Mouse (Mus musculus) limb, embryonic 11.5 days (tissue): ENCODE measurements around the gene Ddx60. TPM values are rescaled to one million over a fixed set of nuclear protein-coding genes. Genes with fewer than 3 reads are reported as not detected.

Experiments
- ATAC-seq: fragments of 200-750 bp; cut with Nextera tagmentation; 2 replicates; pipeline ENCODE4 v1.8.0; 2017; ENCODE audit warnings: low read depth; ENCODE audit not compliant: insufficient number of reproducible peaks, low FRiP score, low TSS enrichment
- DNase-seq: peaks from one replicate; pipeline ENCODE4 v3.0.0-alpha.2; 2015; ENCODE audit warnings: low spot score
- H3K27ac ChIP-seq: fragments of 300-500 bp; sonication (generic); replicated peaks from 2 replicates; pipeline ENCODE4 v1.5.1; 2014; ENCODE audit warnings: low read depth, mild to moderate bottlenecking, low read length
- H3K27me3 ChIP-seq: fragments of 300-500 bp; sonication (generic); 2 replicates; pipeline ENCODE4 v1.6.1; 2014; ENCODE audit warnings: mild to moderate bottlenecking, low read length, mixed read lengths; ENCODE audit not compliant: control insufficient read depth, insufficient read depth
- H3K36me3 ChIP-seq: fragments of 300-500 bp; sonication (generic); 2 replicates; pipeline ENCODE4 v1.6.1; 2014; ENCODE audit warnings: mild to moderate bottlenecking, low read length, moderate library complexity, mixed read lengths; ENCODE audit not compliant: control insufficient read depth, insufficient read depth
- H3K4me1 ChIP-seq: fragments of 300-500 bp; sonication (generic); 2 replicates; pipeline ENCODE4 v1.6.1; 2014; ENCODE audit warnings: low read length, mixed read lengths; ENCODE audit not compliant: control insufficient read depth, insufficient read depth
- H3K4me2 ChIP-seq: fragments of 300-500 bp; sonication (generic); 2 replicates; pipeline ENCODE4 v1.6.1; 2014; ENCODE audit warnings: low read depth, mild to moderate bottlenecking, moderate library complexity; ENCODE audit not compliant: severe bottlenecking
- H3K4me3 ChIP-seq: fragments of 300-500 bp; sonication (generic); 2 replicates; pipeline ENCODE4 v1.5.1; 2014; ENCODE audit warnings: low read depth, low read length
- H3K9ac ChIP-seq: fragments of 300-500 bp; sonication (generic); 2 replicates; pipeline ENCODE4 v1.6.1; 2014; ENCODE audit warnings: mild to moderate bottlenecking, low read length
- H3K9me3 ChIP-seq: fragments of 300-500 bp; sonication (generic); 2 replicates; pipeline ENCODE4 v1.6.1; 2016; ENCODE audit warnings: low read length; ENCODE audit not compliant: control insufficient read depth
- WGBS: fragments of 180-500 bp; shearing (Covaris S2); extraction: QIAGEN DNeasy Blood & Tissue Kit; methylation state at CpG from one replicate; pipeline ENCODE4 v1.1.7; 2014; 5-methylcytosine and 5-hydroxymethylcytosine counted together
- polyA plus RNA-seq: library from polyadenylated mRNA; unstranded; fragments of >200 nt; fragmentation: Nextera tagmentation; extraction: Ambion mirVana; gene quantifications from 2 replicates; pipeline ENCODE4 v1.2.1, GENCODE M21; 2014

Gene Ddx60
- polyA plus RNA-seq, 1 experiment from 2014 or later = not detected

DNA sequence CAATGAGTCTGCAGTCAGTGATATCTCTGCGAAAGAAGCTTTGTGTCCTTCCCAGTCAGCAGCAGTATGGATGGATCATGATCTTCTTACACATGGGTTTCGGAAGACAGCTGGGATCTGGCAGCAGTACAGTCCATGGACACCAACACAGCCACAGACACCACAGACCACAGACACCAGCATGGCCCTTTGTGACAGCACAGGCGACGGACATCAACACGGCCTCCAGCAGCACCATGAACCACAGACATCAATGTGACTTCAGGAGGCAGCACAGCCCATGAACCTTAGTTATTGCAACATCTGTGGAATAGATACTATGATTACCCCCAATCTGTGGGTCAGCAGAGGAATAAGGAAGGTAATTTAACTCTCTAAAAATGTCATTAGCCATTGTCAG, 15.1 kb upstream of the Ddx60 start:
- no peak overlapping the region for H3K9ac ChIP-seq
- no peaks in the 10 kb centered on the region for H3K27me3 ChIP-seq
- no peaks in the 10 kb centered on the region for H3K4me1 ChIP-seq
- no peak overlapping the region for H3K4me2 ChIP-seq
- WGBS = 91% methylated on average over 5 of the region's 5 CpGs
- H3K9me3 ChIP-seq = no peaks in the 10 kb centered on the region
- H3K27ac ChIP-seq = no peak overlapping the region
- DNase-seq (no peak), ATAC-seq (no peak)
- H3K4me3 ChIP-seq = no peak overlapping the region
- H3K36me3 ChIP-seq = no peaks in the 10 kb centered on the region

DNA sequence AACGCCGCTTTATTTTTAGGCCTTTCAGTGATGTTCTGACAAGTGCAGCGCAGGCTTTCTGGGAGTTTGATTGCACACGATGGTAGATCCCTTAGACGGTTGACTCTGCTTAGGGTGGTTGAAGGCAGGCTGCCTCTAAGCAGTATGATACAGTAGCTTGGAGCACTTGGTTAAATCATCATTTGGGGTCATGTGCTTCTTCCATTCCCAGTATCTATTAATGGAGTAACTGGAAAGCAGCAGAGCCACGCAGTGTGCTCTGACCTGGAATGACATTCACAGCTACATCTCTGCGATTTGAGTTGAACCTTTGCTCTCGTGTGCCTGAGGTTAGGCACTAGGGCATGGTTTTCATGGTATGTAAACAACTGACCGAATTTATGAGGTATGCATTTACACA, 13.9 kb upstream of the Ddx60 start:
- Histone ChIP-seq H3K9ac (no peak overlapping the region), H3K27me3 (no peaks in the 10 kb centered on the region), H3K27ac (no peak overlapping the region)

DNA sequence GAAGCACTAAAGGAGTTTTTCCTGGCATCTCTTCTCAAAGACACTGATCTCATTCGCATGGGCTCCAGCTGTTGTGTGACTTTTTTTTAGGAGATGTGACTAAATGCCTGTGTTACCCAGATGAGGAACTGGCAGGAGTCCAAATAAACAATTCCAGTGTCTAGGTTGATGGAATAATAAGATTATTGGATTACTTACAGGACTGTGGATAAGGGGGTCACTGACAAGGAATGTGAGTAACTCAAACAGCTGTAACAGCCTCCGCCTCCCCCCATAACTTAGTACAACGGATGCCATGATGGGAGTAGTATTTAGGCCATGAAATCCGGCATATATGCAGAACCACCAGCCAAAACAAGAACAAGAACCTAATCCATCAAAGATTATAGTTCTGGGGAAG, 10.6 kb upstream of the Ddx60 start:
- no peaks in the 10 kb centered on the region for H3K36me3 ChIP-seq
- H3K4me2 ChIP-seq = no peak overlapping the region
- no peaks in the 10 kb centered on the region for H3K9me3 ChIP-seq
- DNase-seq = no peak
- H3K4me1 ChIP-seq = no peaks in the 10 kb centered on the region
- no peak overlapping the region for H3K4me3 ChIP-seq
- no peak overlapping the region for H3K9ac ChIP-seq
- no peak overlapping the region for H3K27ac ChIP-seq
- H3K27me3 ChIP-seq = no peaks in the 10 kb centered on the region
- ATAC-seq = no peak
- 85% methylated on average over 4 of the region's 4 CpGs for WGBS

More for the DNA sequence above, 13.9 kb upstream of the Ddx60 start:
- H3K4me2 ChIP-seq = no peak overlapping the region
- no peak for ATAC-seq
- no peak for DNase-seq
- no peaks in the 10 kb centered on the region for H3K9me3 ChIP-seq
- H3K4me1 ChIP-seq = no peaks in the 10 kb centered on the region
- no peak overlapping the region for H3K4me3 ChIP-seq
- H3K36me3 ChIP-seq = no peaks in the 10 kb centered on the region
- WGBS = 86% methylated on average over 9 of the region's 9 CpGs

GRCm38 (mm10) chr8:61919145-61919788, 8.6 kb upstream of the Ddx60 start:
- Histone ChIP-seq H3K4me2 (no peak overlapping the region), H3K27me3 (no peaks in the 10 kb centered on the region), H3K36me3 (no peaks in the 10 kb centered on the region), H3K4me3 (no peak overlapping the region), H3K9me3 (no peaks in the 10 kb centered on the region), H3K4me1 (no peaks in the 10 kb centered on the region), H3K27ac (no peak overlapping the region), H3K9ac (no peak overlapping the region)
- DNase-seq = no peak
- no peak for ATAC-seq
- WGBS = 92% methylated on average over 2 of the region's 2 CpGs

DNA sequence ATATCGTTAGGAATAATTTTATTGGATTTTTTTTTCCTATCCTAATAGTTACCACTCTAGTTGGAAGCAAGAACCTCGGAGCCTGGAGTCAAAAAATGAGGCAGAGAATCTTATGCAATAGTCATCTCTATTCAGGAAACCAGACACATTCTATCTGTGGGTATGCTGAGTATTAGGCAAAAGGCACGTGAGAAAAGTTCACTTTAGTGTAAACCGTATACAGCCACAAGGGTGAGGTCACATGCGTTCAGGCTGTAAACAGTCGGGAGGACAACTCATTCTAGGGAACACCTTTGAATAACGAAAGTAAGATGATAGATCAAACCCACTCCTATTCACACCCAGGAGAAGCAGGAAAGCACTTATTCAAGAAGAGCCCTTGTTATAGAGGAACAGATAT, 7.5 kb upstream of the Ddx60 start:
- no peaks in the 10 kb centered on the region for H3K4me1 ChIP-seq
- H3K36me3 ChIP-seq = no peaks in the 10 kb centered on the region
- WGBS = 82% methylated on average over 7 of the region's 7 CpGs
- H3K4me2 ChIP-seq = no peak overlapping the region
- H3K9me3 ChIP-seq = no peaks in the 10 kb centered on the region
- no peak for DNase-seq
- H3K4me3 ChIP-seq = no peak overlapping the region
- ATAC-seq = no peak
- H3K27ac ChIP-seq = no peak overlapping the region
- H3K27me3 ChIP-seq = no peaks in the 10 kb centered on the region
- H3K9ac ChIP-seq = no peak overlapping the region

- H3K36me3 ChIP-seq = no peaks in the 10 kb centered on the region
- DNase-seq (no peak), ATAC-seq (no peak)
- H3K27me3 ChIP-seq = no peaks in the 10 kb centered on the region
- H3K9ac ChIP-seq = no peak overlapping the region
- 74% methylated on average over 10 of the region's 10 CpGs for WGBS
- H3K4me2 ChIP-seq = no peak overlapping the region
- no peak overlapping the region for H3K4me3 ChIP-seq
- H3K9me3 ChIP-seq = no peaks in the 10 kb centered on the region
- no peaks in the 10 kb centered on the region for H3K4me1 ChIP-seq
- H3K27ac ChIP-seq = no peak overlapping the region
Observed at GRCm38 (mm10) chr8:61921454-61922054, 6.3 kb upstream of the Ddx60 start.

DNA sequence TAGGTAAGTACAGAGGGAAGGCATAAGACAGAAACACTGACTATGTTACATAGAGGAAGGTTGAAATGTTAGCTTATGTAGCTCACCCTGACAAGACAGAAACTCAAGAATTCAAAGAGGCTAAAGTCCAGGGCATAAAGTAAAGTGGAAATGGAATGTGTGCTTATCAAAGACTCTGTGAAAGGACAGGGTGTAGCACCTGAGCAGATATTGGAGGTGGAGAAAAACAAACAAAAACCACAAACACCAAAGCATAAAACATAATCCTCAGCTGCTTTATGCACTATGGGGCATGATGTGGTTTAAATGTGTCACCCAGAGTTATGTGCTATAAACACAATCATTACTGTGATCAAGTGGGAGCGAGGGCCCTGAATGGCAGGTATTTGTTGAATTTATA, 3.4 kb upstream of the Ddx60 start:
- no peak for ATAC-seq

DNA sequence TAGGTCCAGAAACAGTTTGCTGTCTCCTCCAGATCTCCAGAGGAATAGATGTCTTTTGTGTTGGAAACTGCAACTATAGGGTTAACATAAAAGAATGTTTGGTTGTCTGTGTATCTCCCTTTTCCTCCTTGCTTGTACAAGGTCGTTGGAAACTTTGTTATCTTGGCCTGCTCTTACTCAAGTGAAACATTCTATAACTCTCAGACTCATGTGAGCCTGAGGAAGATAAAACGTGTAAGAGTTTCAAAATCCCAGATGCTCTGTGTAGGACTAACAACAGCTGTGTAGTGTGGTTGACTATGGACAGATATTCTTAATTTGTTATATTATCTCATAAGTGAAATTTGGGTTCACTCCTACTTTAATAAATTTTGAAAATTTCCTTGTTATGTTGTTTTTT, 5.4 kb downstream of the Ddx60 start:
- no peak overlapping the region for H3K4me2 ChIP-seq
- no peaks in the 10 kb centered on the region for H3K4me1 ChIP-seq
- H3K27ac ChIP-seq = no peak overlapping the region
- H3K36me3 ChIP-seq = no peaks in the 10 kb centered on the region
- no peak for DNase-seq
- no peak overlapping the region for H3K9ac ChIP-seq
- H3K9me3 ChIP-seq = no peaks in the 10 kb centered on the region
- no peak for ATAC-seq
- no peak overlapping the region for H3K4me3 ChIP-seq
- WGBS = 34% methylated on average over 2 of the region's 2 CpGs
- H3K27me3 ChIP-seq = no peaks in the 10 kb centered on the region

More for the DNA sequence above, 3.4 kb upstream of the Ddx60 start:
- H3K27ac ChIP-seq = no peak overlapping the region
- no peaks in the 10 kb centered on the region for H3K9me3 ChIP-seq
- H3K4me1 ChIP-seq = no peaks in the 10 kb centered on the region
- no peak overlapping the region for H3K4me2 ChIP-seq
- no peak overlapping the region for H3K4me3 ChIP-seq
- no peaks in the 10 kb centered on the region for H3K36me3 ChIP-seq
- WGBS = 97% methylated on average over 1 of the region's 1 CpGs
- no peak overlapping the region for H3K9ac ChIP-seq
- no peak for DNase-seq
- no peaks in the 10 kb centered on the region for H3K27me3 ChIP-seq

- Histone ChIP-seq H3K4me3 (no peak overlapping the region), H3K36me3 (no peaks in the 10 kb centered on the region), H3K9me3 (no peaks in the 10 kb centered on the region), H3K9ac (no peak overlapping the region), H3K27ac (no peak overlapping the region), H3K4me1 (no peaks in the 10 kb centered on the region), H3K27me3 (no peaks in the 10 kb centered on the region), H3K4me2 (no peak overlapping the region)
- no peak for DNase-seq
- no peak for ATAC-seq
- 74% methylated on average over 2 of the region's 2 CpGs for whole genome bisulfite sequencing
Observed at GRCm38 (mm10) chr8:61937576-61937975, 9.7 kb downstream of the Ddx60 start.
